Mouse (Mus musculus): Measurements from ENCODE around the gene Gpr142.

- TF ChIP-seq ZC3H11A (IDR thresholded peaks at IDR 0.05; ENCODE audit: borderline replicate concordance, low read depth, low read length) (no peak), MAFK (IDR thresholded peaks at IDR 0.05; ENCODE audit: insufficient read depth, low read depth, low read length) (no peak)
These were observed 8.3 kb downstream of the Gpr142 start for GRCm38 (mm10) chr11:114807025-114807424.

All from ES-E14 (cell line).